Mouse (Mus musculus) left cerebral cortex, postnatal 25 days (tissue): Measurements from ENCODE around the gene Lactb. TPM values are rescaled to one million over a fixed set of nuclear protein-coding genes. Genes with fewer than 3 reads are reported as not detected.

Experiments
- DNase-seq, 2 experiments: peaks; one replicate each; pipeline ENCODE4 v3.0.0; 2022; ENCODE audit warnings: low spot score in 2 of 2, mixed read lengths in 1 of 2
- intact Hi-C: fragments of 180-260 bp; cut with DNase I; formaldehyde crosslinking; loops from one replicate; pipeline ENCODE4 v1.15.1; 2025
- total RNA-seq, 2 experiments: library from RNA; stranded (reverse); gene quantifications; 2 replicates each; pipeline ENCODE4 v1.2.3; 2021

Gene Lactb
- total RNA-seq, 2 experiments from 2014 or later: 18.7 to 20.5 TPM

DNA sequence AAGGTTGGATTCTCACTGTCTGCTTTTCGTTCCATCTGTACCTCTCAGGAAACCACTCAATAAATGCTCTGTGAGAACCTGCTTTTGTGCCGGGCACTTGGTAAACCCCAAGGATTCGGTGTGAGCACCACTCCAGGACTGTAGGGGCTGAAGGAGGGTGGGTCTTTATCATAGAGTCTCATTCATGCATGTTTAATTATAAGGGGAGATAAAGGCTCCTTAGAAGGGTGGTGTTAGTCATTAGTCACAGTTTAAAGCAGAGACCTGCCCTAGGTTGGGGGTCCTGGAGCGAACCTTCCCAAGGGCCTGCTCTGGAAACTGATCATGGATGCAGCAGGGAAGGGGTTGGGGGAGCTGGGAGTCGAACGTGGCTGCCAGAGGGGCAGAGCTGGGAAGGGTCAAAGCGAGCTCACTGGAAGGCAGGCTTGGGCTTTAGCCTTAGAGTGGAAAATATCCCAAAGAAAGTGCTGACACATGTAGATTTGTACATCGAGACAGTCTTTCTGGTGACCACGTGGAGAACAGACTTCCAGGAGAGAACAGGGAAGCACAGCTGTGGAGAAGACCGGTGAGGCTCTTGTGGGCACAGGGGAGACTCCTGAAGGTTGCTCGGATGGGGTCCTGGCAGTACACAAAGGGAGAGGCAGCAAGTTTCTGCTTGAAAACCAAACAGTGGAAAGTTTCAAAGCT, 13.1 kb upstream of the Lactb start:
- no peak for DNase-seq
- intact Hi-C loops: loop anchor here (5.0 kb wide), 1 partner anchor 476 kb away; the partner anchor contains the start of gene Fbxl22

DNA sequence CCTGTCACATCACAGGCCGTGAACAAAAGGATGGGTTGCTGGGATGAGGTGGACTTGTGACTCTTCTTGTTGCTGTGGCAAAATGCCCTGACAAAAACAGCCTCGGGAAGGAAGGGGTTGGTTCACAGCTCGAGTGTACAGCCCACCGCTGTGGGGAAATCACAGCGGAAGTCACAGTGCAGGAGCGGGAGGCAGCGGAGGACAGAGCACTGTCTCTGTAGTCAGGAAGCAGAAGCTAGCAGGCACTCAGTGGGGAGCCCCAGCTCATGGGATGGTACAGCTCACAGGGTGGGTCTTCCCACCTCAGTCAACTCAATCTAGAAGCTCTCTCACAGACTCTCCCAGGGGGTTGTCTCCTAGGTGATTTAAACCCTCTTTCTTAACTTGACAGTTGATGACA, 10.1 kb upstream of the Lactb start:
- intact Hi-C loops: loop anchor here (5.0 kb wide), 1 partner anchor 473 kb away; the partner anchor contains the start of gene Fbxl22
- DNase-seq: no peak

DNA sequence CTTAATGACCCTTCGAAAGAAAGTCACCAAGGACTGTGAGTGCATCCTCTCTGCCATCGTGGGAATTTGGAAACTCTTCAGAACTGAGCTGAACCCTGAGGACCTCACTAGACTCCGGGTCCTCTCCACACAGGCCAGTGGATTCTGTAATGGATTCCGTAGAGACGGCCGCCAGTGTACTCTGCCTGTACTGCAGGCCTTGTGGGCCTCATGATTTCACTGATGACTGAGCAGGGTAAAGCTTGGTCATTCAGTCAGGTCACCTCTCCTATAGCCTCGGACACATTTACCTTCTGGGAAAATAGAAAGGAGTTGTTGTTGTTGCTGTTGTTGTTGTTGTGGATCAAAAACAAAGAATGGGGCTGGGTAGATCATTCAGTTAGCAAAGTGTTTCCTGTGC, 6.8 kb upstream of the Lactb start:
- intact Hi-C loops: no loop called here
- DNase-seq: no peak

DNA sequence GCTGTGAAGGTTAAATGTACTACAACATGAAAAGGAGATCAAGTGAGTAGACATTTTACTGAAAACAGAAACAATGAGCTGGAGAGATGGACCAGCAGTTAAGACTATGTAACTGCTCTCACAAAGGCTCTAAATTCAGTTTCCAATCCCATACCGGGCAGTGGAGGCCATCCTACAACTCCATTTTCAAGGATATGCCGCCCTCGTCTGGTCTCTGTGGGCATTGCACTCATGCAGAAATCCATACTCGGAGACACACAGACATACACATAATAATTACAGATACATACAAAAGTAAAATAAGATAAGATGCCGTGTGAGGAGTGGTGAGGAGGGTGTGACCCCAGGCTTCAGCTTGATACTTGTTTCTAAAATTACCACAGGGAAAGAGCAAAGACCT, 5.2 kb upstream of the Lactb start:
- intact Hi-C loops: no loop called here

DNA sequence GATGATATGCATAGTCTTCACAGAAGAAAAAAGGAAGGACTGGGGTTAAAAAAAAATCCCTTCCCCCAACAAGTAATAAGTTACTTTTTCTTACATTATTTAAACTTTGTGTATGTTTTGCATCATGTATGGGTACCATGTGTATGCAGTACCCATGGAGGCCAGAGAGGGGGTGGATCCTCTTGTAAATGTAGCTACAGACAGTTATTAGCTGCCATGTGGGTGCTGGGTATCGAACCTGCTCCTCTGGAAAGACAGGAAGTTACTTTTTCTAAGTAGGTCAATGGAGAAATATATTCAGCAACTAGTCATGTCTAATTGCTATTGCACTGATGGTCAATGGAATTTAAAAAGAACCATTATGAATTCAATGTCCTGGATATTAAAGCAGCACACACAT, 3.2 kb upstream of the Lactb start:
- intact Hi-C loops: loop anchor here (5.0 kb wide), 1 partner anchor 654 kb away; no protein-coding TSS in a partner anchor
- no peak for DNase-seq

More for the DNA sequence above, 5.2 kb upstream of the Lactb start:
- peak in 1 of 2 experiments; percentile 68 for DNase-seq

DNA sequence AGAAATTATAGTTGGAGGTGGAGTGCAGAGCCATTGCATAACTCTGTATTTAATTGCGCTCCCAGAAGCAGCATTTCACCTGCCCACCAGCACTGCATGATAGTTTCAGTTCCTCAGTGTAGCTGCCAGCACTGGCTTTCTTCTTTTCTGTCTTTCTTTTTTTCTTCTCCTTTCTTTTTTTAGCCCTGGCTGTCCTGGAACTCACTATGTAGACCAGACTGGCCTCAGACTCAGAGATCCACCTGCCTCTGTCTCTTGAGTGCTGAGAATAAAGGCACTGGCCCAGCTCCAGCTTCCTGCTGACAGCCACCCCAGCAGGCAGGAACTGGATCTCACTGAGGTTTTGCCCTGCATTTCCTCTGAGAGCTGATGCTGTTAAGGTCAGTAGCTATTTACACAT, 2.7 kb upstream of the Lactb start:
- DNase-seq: peak; percentile 42 to 81
- intact Hi-C loops: loop anchor here (5.0 kb wide), 1 partner anchor 654 kb away; no protein-coding TSS in a partner anchor

DNA sequence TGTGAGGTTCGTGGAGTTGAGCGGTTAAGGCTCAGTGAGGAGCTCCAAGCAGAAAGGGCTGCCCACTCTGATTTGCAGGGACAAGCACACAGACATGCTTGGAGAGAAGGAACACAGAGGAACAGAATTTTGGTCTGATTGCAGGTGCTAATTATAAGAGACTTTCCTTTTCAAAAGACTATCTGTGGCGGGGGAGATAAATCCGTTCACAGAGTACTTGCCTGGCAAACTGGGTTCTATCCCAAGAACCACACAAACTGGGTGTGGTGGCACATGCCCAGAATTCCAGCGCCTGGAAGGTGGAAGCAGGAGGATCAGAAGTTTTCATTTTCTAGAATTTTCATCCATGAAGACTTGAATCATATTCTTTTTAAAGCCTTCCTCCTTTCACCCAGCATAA, 1.8 kb upstream of the Lactb start:
- intact Hi-C loops: loop anchor here (5.0 kb wide), 1 partner anchor 655 kb away; no protein-coding TSS in a partner anchor

DNA sequence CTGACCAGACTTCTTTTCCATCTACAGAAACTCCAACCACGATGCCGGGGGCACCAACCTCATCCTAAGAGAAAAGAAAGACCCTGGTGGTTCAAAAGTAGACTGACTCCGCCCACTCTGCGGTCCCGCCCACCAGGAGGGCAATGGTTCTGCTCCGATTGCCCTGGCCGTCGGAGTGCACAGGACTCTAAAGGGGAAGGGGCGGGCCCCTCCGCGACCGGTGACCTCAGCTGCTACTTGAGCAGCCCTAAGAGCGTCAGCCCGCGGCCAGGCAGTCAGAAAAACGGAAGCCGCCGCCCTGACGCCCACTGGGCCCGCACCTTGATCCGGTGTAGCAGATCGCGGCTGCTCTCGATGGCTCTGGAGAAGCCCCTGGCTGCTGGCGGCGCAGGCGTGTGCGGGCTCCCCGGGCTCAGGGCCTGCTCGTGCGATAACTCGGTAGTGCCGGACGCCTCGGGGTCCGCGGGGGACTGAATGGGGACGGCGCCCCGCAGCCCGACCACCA, 511 bp downstream of the Lactb start:
- intact Hi-C loops: loop anchor here (1.0 to 5.0 kb wide), 4 partner anchors 28 to 658 kb away; partner anchors contain the start of genes Rab8b and Rps27l
- DNase-seq: peak; percentile 50 to 60

More for the DNA sequence above, 1.8 kb upstream of the Lactb start:
- DNase-seq: peak in 1 of 2 experiments; percentile 72

DNA sequence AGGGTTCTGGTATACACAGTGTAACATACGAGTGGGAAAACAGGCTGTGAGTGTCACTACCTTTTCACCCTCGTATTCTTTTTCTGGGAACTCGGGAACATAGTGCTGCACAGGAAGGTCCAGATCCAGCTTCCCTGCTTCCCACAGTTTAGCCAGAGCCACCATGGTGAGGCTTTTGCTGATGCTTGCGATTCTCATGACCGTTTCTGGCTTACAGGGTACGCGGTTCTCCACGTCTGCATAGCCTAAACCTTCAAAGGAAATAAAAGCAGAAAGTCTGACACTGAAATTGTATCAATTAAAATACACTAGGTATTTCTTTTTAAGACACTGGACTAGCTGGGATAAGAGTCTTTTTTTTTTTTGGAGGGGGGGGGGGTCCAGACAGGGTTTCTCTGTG, 4.2 kb downstream of the Lactb start:
- intact Hi-C loops: no loop called here
- no peak for DNase-seq

DNA sequence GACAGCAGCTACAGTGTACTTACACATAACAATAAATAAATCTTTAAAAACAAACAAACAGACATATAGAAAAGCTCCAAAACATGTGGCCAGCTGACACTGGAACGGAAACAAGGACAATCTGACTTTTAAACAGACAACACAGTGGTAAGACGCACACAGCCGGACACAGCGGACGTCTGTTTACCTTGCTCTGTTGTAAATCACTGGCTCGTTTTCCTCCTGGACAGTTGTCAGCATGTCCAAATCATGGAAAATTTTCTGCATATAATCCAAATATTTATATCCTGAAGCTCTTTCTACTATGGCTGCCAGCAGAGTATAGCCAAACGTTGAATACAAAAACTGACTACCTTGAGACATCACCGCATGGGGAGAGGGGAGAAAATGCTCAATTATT, 7.8 kb downstream of the Lactb start:
- intact Hi-C loops: no loop called here

DNA sequence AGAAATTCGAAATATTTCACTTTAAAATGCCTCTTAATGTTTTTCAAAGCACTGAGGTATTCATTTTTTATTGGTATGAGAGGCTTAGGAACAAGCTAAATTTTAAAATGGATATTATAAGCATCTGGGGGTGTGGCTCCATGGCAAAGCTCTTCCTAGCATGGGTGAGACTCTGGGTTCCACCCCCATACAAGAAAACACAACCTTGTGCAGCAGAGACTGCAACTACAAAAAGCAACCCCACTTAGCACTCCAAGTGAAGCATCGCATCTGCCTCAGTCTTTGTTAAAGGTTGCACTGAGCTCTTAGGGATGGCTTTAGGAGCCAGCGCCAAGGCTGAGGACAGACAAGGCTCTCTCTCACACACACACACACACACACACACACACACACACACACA, 13.8 kb downstream of the Lactb start:
- DNase-seq: peak in 1 of 2 experiments; percentile 55
- intact Hi-C loops: no loop called here

More for the DNA sequence above, 7.8 kb downstream of the Lactb start:
- DNase-seq: no peak

DNA sequence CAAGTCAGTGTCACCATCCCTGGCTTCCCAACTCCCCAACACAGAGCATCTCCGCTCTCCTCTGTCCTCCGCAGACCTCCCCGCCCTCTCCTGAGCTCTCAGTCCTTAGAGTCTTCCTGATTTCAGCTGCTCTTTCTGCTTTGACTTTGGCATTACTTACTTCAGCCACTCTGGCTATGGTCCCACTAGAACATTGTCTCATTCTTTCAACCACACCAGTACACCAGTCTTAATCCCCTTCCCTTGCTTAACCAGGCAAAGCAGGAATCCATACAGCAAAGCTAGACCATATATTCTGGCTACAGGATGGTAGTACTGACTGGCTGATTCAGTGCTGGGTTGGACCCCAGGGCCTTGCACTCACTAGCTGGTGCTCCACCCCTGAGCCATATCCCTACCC, 17.8 kb downstream of the Lactb start:
- intact Hi-C loops: no loop called here
- no peak for DNase-seq

DNA sequence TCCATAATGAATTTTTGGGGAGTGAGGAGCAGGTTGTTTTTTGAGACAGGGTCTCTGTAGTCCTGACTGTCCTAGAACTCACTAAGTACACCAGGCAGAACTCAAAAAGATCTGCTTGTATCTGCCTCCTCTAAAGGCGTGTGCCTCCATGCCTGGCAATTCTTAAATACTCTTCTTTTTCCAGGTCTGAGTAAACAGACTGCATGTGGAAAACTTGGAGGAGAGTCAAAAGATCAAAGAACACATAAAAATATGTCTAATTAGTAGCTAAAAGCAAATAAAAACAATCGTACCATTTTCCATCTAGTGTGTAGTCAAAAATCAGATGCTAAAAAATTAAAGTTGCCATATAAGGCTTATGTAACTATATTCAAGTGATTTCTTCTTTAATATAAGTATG, 22.4 kb downstream of the Lactb start:
- DNase-seq: no peak
- intact Hi-C loops: no loop called here

DNA sequence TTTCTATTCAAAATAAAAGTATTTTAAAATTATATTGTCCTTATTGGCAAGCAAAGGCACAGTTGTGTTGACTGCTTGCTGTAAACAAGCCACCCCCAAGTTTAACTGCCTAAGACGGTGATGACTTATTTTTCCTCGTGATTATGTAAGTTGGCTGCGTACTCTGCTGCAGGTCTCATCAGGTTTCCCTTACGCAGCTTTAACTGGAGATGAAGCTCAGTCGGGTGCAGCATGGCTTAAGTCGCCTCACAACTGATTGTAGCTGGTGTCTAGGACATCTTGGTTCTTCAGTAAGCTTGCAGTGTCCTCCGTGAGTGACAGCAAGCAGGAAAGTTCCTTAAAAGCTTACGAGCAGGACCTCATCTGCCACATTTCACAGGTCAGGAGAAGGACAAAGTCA, 23.0 kb downstream of the Lactb start:
- DNase-seq: no peak
- intact Hi-C loops: no loop called here

DNA sequence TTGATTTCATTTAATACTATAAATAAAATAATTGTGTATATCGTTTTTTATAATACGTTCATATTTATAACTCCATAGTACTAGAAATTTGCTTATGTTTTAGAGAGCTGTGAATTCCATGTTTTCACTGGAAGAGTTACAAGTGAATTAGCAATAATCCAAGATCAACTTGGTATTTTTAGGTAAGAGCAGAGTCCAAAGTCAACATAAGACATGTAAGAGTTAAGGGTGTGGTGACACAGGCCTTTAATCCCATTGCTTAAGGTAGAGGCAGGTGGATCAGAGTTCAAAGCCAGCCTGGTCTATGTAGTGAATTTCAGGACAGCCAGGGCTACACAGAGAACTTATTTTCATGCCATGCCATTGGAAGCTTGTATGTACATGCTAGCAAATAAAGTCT, 26.7 kb downstream of the Lactb start:
- DNase-seq: no peak
- intact Hi-C loops: no loop called here

DNA sequence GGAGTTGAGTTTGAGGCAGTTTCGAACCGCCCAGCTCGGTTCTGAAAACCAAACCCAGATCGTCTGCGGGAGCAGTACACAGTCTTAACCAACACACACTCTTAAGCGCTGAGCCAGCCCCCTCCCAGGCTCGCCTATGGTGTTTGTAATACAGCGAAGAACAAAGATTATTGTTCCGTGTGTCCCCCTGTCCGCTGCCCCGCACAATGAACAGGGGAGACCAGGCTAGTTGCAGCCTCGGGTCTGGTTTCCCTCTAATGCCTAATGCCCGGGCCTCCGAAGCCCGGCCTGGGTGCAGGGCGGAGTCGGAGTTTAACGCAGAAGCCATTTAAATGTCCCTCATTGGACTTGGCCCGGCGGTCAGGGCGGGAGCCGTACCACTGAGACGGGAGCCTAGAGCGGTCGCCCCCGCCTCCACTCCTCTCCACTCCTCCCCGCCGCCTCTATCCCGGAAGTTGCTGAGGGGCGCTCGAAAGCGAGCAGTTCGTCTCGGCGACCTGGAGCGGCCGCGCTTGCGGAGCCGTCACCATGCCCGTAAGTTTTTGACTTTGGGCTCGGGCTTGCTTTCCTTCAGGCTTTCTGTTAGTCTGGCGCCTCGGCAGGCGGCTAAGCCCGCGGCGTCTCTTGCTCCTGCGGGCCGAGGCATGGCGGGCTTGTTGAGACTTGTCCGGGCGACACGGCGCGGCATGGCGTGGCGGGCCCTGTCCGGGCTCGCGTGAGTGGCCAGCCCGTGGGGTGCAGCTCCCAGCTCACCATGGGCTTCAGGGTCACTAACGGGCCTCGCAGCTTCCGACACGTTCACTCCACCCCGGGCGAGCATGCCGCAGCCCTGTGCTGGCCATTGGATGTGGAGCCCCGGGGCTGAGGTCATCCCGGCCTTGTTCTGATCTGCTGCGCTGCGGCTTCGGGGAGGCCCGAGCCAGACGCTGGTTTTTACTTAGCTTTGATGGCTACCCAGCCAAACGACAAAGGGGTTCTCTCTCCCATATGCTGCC, 29.3 kb downstream of the Lactb start, which contains the start of gene Rps27l:
Gene Rps27l (plus strand): TSS at position 440 of the 995 bp plus-strand sequence.
- intact Hi-C loops: loop anchor here (1.0 kb wide), 1 partner anchor 29 kb away; the partner anchor contains the start of gene Lactb
- peak; percentile 88 to 92 for DNase-seq

DNA sequence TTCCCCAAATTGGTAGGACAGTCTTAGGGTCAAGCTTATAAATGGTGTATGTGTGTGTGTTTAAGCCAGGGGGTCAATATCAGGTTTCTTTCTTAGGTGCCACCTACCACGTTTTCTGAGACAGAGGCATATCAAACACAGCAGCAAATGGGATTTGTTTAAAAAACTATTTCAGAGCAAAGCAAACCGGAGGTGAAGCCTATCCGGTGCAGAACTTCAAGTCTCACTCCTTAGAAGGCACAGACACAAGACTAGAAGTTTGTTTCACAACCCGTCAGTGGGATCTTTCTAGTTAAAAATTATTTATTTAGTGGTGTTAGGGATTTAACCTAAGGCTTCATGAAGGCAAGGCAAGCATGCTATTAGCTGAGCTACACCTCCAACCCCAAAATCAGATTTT, 30.1 kb downstream of the Lactb start:
- DNase-seq: no peak
- intact Hi-C loops: no loop called here

DNA sequence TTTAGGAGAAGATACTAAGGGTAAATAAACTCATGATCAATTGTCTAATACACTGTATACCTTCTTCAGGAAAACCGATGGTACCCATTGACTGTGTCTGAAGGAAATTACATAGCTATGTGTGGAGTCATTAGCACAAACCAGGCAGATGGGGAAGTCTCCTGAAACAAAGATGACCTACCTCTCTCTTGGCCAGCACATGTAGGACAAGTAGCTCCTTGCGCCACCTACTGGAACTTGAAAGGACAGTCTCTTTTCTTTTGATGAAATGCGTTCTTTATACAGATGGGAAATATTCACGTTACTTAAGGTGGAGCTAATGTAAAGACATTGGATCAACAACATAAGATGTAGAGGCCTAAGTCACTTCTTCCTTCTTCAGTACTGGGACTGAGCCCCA, 36.4 kb downstream of the Lactb start:
- peak; percentile 46 to 64 for DNase-seq
- intact Hi-C loops: loop anchor here (5.0 kb wide), 2 partner anchors 77 to 107 kb away; partner anchors contain the start of gene Aph1c

DNA sequence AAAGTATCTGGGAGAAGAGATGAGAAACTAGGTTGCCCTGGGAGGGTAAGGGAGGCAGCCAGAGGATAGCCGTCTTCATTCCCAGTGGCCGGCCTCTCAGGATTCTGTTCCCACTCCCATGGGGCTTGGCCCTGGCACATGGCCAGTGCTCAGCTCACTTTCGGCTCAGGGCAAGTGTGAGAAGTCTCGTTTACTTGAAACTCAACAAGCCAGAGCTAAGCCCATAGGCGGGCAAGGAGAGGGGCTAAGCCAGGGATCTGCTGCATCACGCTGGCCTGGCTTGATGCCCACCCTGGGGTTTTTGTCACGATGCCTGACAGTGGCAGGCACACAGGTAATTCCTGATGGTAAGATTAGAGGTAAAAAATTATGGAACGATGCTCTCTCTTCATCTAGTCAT, 37.8 kb downstream of the Lactb start:
- intact Hi-C loops: loop anchor here (5.0 kb wide), 2 partner anchors 75 to 105 kb away; partner anchors contain the start of gene Aph1c

More for the DNA sequence above, 37.8 kb downstream of the Lactb start:
- DNase-seq: no peak
